Mouse (Mus musculus) heart, embryonic 14.5 days (tissue): ENCODE data around the gene Prss8. TPM values are rescaled to one million over a fixed set of nuclear protein-coding genes. Genes with fewer than 3 reads are reported as not detected.
A peak's percentile ranks its signal among the peaks of the same experiment; 100 is the strongest.

ENCODE experiments used
- ATAC-seq: fragments of 200-750 bp; cut with Nextera tagmentation; 2 replicates; pipeline ENCODE4 v1.8.0; 2017; ENCODE audit warnings: low read depth, moderate TSS enrichment; ENCODE audit not compliant: insufficient number of reproducible peaks, insufficient read depth, low FRiP score
- H3K27ac ChIP-seq, 2 experiments: fragments of 200-500 bp in 1 of 2; fragments of 300-500 bp in 1 of 2; sonication (generic) in 1 of 2; replicated peaks in 1 of 2; 2 replicates each; pipeline ENCODE4 v1.5.1; 2012 to 2014; ENCODE audit warnings: low read depth in 2 of 2, low read length in 2 of 2, control low read depth in 1 of 2, mild to moderate bottlenecking in 1 of 2, mixed read lengths in 1 of 2; ENCODE audit not compliant: control insufficient read depth in 1 of 2, insufficient read depth in 1 of 2
- H3K27me3 ChIP-seq: fragments of 300-500 bp; sonication (generic); 2 replicates; pipeline ENCODE4 v1.6.1; 2014; ENCODE audit warnings: mild to moderate bottlenecking, low read length, control low read depth; ENCODE audit not compliant: control insufficient read depth, insufficient read depth
- H3K36me3 ChIP-seq: fragments of 300-500 bp; sonication (generic); 2 replicates; pipeline ENCODE4 v1.6.1; 2014; ENCODE audit warnings: mild to moderate bottlenecking, control low read depth, low read length, mixed read lengths; ENCODE audit not compliant: control insufficient read depth, insufficient read depth
- H3K4me1 ChIP-seq, 2 experiments: fragments of 200-500 bp in 1 of 2; fragments of 300-500 bp in 1 of 2; sonication (generic) in 1 of 2; 2 replicates each; pipeline ENCODE4 v1.6.1; 2012 to 2014; ENCODE audit warnings: low read length in 2 of 2, control low read depth in 1 of 2, mixed read lengths in 1 of 2; ENCODE audit not compliant: control insufficient read depth in 2 of 2, insufficient read depth in 2 of 2
- H3K4me2 ChIP-seq: fragments of 300-500 bp; sonication (generic); 2 replicates; pipeline ENCODE4 v1.6.1; 2014; ENCODE audit warnings: mild to moderate bottlenecking, low read length
- H3K4me3 ChIP-seq, 2 experiments: fragments of 200-500 bp in 1 of 2; fragments of 300-500 bp in 1 of 2; sonication (generic) in 1 of 2; 2 replicates each; pipeline ENCODE4 v1.5.1; 2012 to 2014; ENCODE audit warnings: low read length in 2 of 2, mild to moderate bottlenecking in 2 of 2, control low read depth in 1 of 2, low read depth in 1 of 2, moderate library complexity in 1 of 2; ENCODE audit not compliant: control insufficient read depth in 1 of 2, insufficient read depth in 1 of 2
- H3K9ac ChIP-seq: fragments of 300-500 bp; sonication (generic); 2 replicates; pipeline ENCODE4 v1.6.1; 2014; ENCODE audit warnings: mild to moderate bottlenecking, low read length
- H3K9me3 ChIP-seq: fragments of 300-500 bp; sonication (generic); 2 replicates; pipeline ENCODE4 v1.6.1; 2016; ENCODE audit warnings: low read length, control low read depth; ENCODE audit not compliant: control insufficient read depth
- WGBS: fragments of 180-500 bp; shearing (Covaris S2); extraction: QIAGEN DNeasy Blood & Tissue Kit; methylation state at CpG from one replicate; pipeline ENCODE4 v1.1.7; 2014; 5-methylcytosine and 5-hydroxymethylcytosine counted together
- polyA plus RNA-seq: library from polyadenylated mRNA; unstranded; fragments of >200 nt; fragmentation: Nextera tagmentation; extraction: Ambion mirVana; gene quantifications from 2 replicates; pipeline ENCODE4 v1.2.1, GENCODE M21; 2014

Gene Prss8
- polyA plus RNA-seq, 1 experiment from 2014 or later = 0.62 TPM

DNA sequence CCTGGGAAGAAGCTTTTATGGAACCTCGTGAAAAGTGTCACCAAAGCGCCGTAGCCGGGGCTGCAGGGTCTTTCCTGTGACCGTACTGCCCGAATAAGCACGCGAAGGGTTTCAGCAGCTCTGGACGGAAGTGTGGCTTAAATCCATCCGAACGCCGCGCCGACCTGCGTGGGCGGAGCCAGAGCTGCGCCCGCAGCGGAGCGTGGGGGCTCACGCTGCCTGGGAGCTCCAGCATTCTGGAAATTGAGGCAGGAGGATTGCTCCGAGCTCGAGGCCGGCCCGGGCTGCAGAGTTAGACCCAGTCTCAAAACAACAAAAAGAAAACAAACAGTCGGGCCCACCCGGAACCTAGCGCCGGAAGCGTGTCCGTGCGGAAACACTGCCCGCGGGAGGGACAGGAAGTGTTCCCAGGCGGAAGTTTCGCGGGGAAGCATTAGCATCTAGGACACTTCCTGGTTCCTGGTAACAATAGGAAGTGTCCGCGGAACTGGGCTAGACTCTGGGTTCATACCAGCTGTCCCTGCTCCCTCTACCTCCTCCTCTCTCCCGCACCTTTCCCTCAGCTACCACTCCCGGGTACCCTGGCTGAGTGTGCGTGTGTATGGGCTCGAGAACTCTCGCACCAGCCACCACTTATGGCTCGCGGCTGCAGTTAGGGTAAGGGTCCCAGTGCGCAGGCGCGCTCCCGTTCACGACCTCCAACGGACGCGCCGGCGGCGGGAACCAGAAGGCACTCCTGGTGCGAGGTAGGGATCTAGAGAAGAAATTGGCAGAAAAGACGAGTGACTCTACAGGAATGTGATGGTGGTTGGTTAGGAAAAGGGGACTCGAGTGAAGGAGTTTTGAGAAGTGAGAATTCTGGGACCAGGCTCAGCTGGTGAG, 53.2 kb downstream of the Prss8 start, which contains the start of gene Zfp668:
Gene Zfp668 (minus strand): TSS at position 362 of the 882 bp plus-strand sequence.
- peak within 1 kb of the TSS; percentile 88 to 95 for H3K4me3 ChIP-seq
- no peaks in the 10 kb centered on the region for H3K27me3 ChIP-seq
- H3K4me1 ChIP-seq = peaks cover 0 to 21% of the 10 kb centered on the region in 2 experiments; a peak in 2 of 4 replicates
- peak; percentile 55 for ATAC-seq
- H3K36me3 ChIP-seq = peaks cover 47% of the 10 kb centered on the region
- peak within 1 kb of the TSS; percentile 94 for H3K4me2 ChIP-seq
- WGBS = under 1% methylated on average over 60 of the region's 60 CpGs
- H3K27ac ChIP-seq = peak within 1 kb of the TSS; percentile 93 to 97
- no peaks in the 10 kb centered on the region for H3K9me3 ChIP-seq
- H3K9ac ChIP-seq = peak within 1 kb of the TSS; percentile 96

DNA sequence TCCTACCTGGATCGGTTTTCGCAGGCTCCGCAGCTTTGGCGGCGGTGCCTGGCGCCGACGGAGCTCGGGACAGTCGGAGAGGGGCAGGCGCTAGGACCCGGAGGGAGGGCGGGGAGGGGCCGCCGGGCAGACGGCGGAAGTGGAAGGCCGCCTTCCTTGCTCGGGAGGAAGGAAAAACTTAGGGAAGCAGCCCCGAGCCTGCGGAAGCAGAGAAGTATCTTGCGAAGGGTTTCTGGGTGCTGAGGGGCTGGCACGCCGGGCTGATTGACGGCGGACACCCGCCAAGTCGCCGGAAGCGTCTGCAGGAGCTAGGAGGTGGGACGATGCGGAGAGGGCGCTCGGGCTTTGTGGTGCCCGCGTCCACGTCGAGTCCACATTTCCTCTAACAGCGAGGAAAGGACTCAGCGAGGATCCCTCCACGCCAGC, 53.9 kb downstream of the Prss8 start, which contains the start of gene Zfp646:
Gene Zfp646 (plus strand): TSS at position 181 of the 426 bp plus-strand sequence.
- WGBS = under 1% methylated on average over 41 of the region's 41 CpGs
- ATAC-seq = peak; percentile 88
- peak within 1 kb of the TSS; percentile 94 for H3K4me2 ChIP-seq
- H3K4me3 ChIP-seq = peak within 1 kb of the TSS; percentile 88 to 95
- H3K9me3 ChIP-seq = no peaks in the 10 kb centered on the region
- H3K36me3 ChIP-seq = peaks cover 40% of the 10 kb centered on the region
- H3K27me3 ChIP-seq = no peaks in the 10 kb centered on the region
- peaks cover 0 to 21% of the 10 kb centered on the region in 2 experiments; a peak in 2 of 4 replicates for H3K4me1 ChIP-seq
- peak within 1 kb of the TSS; percentile 96 for H3K9ac ChIP-seq
- H3K27ac ChIP-seq = peak within 1 kb of the TSS; percentile 93 to 97

Other genes starting within 250 kb of the Prss8 start
- gene Bcl7c, start 221.2 kb downstream of the Prss8 start, polyA plus RNA-seq = 30.6 and 41.1 TPM in 2 replicates
- 4.7 and 5.6 TPM in 2 replicates for gene Ctf1, start 217.4 kb downstream of the Prss8 start, polyA plus RNA-seq
- not detected in 2 replicates for gene Ctf2, start 197.9 kb downstream of the Prss8 start, polyA plus RNA-seq
- 0.93 and 1.5 TPM in 2 replicates for gene Fbxl19, start 185.6 kb downstream of the Prss8 start, polyA plus RNA-seq
- 15.7 and 17.7 TPM in 2 replicates for gene Orai3, start 160.3 kb downstream of the Prss8 start, polyA plus RNA-seq
- 15.0 and 16.5 TPM in 2 replicates for gene Setd1a, start 153.4 kb downstream of the Prss8 start, polyA plus RNA-seq
- gene Gm49388, start 144.5 kb downstream of the Prss8 start, polyA plus RNA-seq = not detected in 2 replicates
- 20.4 and 22.2 TPM in 2 replicates for gene Hsd3b7, start 129.5 kb downstream of the Prss8 start, polyA plus RNA-seq
- 25.8 and 28.8 TPM in 2 replicates for gene Stx4a, start 105.8 kb downstream of the Prss8 start, polyA plus RNA-seq
- gene Stx1b, start 105.6 kb downstream of the Prss8 start, polyA plus RNA-seq = 1.0 and 1.2 TPM in 2 replicates
- 8.8 and 8.9 TPM in 2 replicates for gene Zfp646, start 53.9 kb downstream of the Prss8 start, polyA plus RNA-seq
- gene Zfp668, start 53.3 kb downstream of the Prss8 start, polyA plus RNA-seq = 6.8 and 7.4 TPM in 2 replicates
- 0.66 and 1.3 TPM in 2 replicates for gene Prss53, start 39.1 kb downstream of the Prss8 start, polyA plus RNA-seq
- not detected in 2 replicates for gene Gm21974, start 34.6 kb downstream of the Prss8 start, polyA plus RNA-seq
- 121 and 142 TPM in 2 replicates for gene Vkorc1, start 34.5 kb downstream of the Prss8 start, polyA plus RNA-seq
- gene Bckdk, start 26.0 kb downstream of the Prss8 start, polyA plus RNA-seq = 167 and 178 TPM in 2 replicates
- gene Kat8, start 17.6 kb downstream of the Prss8 start, polyA plus RNA-seq = 28.3 and 28.7 TPM in 2 replicates
- 9.2 and 10.1 TPM in 2 replicates for gene Prss36, start 16.6 kb upstream of the Prss8 start, polyA plus RNA-seq
- 40.6 and 41.0 TPM in 2 replicates for gene Fus, start 37.4 kb upstream of the Prss8 start, polyA plus RNA-seq
- gene Pycard, start 63.8 kb upstream of the Prss8 start, polyA plus RNA-seq = 58.6 and 59.9 TPM in 2 replicates
- gene Trim72, start 73.8 kb upstream of the Prss8 start, polyA plus RNA-seq = 0.38 and 0.54 TPM in 2 replicates
- 0.63 and 0.82 TPM in 2 replicates for gene Itgam, start 132.5 kb upstream of the Prss8 start, polyA plus RNA-seq
- not detected in 2 replicates for gene Gm49368, start 132.6 kb upstream of the Prss8 start, polyA plus RNA-seq
- 0.14 and 0.35 TPM in 2 replicates for gene Itgax, start 199.4 kb upstream of the Prss8 start, polyA plus RNA-seq
- gene Itgad, start 224.3 kb upstream of the Prss8 start, polyA plus RNA-seq = 0.44 and 0.45 TPM in 2 replicates